Mouse (Mus musculus) neural tube, embryonic 14.5 days (tissue): ENCODE measurements around the gene Wtip. TPM values are rescaled to one million over a fixed set of nuclear protein-coding genes. Genes with fewer than 3 reads are reported as not detected.
"Not testable (repeated sequence)": the region's sequence is repeated elsewhere in the genome, so short reads cannot be mapped to it uniquely, and the experiment has no call there.

ENCODE experiments used
- ATAC-seq: fragments of 200-750 bp; cut with Nextera tagmentation; 2 replicates; pipeline ENCODE4 v1.8.0; 2017; ENCODE audit warnings: low read depth, mild to moderate bottlenecking, moderate TSS enrichment, moderate library complexity
- H3K27ac ChIP-seq: fragments of 300-500 bp; sonication (generic); 2 replicates; pipeline ENCODE4 v1.5.1; 2014; ENCODE audit warnings: low read depth, mild to moderate bottlenecking, control low read depth, low read length, moderate library complexity, mixed read lengths
- H3K27me3 ChIP-seq: fragments of 300-500 bp; sonication (generic); 2 replicates; pipeline ENCODE4 v1.6.1; 2014; ENCODE audit warnings: low read length; ENCODE audit not compliant: control insufficient read depth, insufficient read depth
- H3K36me3 ChIP-seq: fragments of 300-500 bp; sonication (generic); 2 replicates; pipeline ENCODE4 v1.6.1; 2014; ENCODE audit warnings: low read length, mixed read lengths; ENCODE audit not compliant: control insufficient read depth, insufficient read depth
- H3K4me1 ChIP-seq: fragments of 300-500 bp; sonication (generic); 2 replicates; pipeline ENCODE4 v1.6.1; 2014; ENCODE audit warnings: low read length; ENCODE audit not compliant: control insufficient read depth, insufficient read depth
- H3K4me2 ChIP-seq: fragments of 300-500 bp; sonication (generic); 2 replicates; pipeline ENCODE4 v1.6.1; 2014; ENCODE audit warnings: mild to moderate bottlenecking, low read depth, low read length, control low read depth
- H3K4me3 ChIP-seq: fragments of 300-500 bp; sonication (generic); 2 replicates; pipeline ENCODE4 v1.5.1; 2014; ENCODE audit warnings: low read depth, low read length, control low read depth, mixed read lengths
- H3K9ac ChIP-seq: fragments of 300-500 bp; sonication (generic); replicated peaks from 2 replicates; pipeline ENCODE4 v1.6.1; 2014; ENCODE audit warnings: low read depth, mild to moderate bottlenecking, control low read depth, low read length, mixed read lengths
- H3K9me3 ChIP-seq: fragments of 300-500 bp; sonication (generic); 2 replicates; pipeline ENCODE4 v1.6.1; 2016; ENCODE audit warnings: low read length; ENCODE audit not compliant: control insufficient read depth
- WGBS: fragments of 180-500 bp; shearing (Covaris S2); extraction: QIAGEN DNeasy Blood & Tissue Kit; methylation state at CpG from one replicate; pipeline ENCODE4 v1.1.7; 2014; 5-methylcytosine and 5-hydroxymethylcytosine counted together
- polyA plus RNA-seq: library from polyadenylated mRNA; unstranded; fragments of >200 nt; fragmentation: Nextera tagmentation; extraction: Ambion mirVana; gene quantifications from 2 replicates; pipeline ENCODE4 v1.2.1, GENCODE M21; 2014

The Wtip gene
- 2.9 and 4.1 TPM in 2 replicates for polyA plus RNA-seq

DNA sequence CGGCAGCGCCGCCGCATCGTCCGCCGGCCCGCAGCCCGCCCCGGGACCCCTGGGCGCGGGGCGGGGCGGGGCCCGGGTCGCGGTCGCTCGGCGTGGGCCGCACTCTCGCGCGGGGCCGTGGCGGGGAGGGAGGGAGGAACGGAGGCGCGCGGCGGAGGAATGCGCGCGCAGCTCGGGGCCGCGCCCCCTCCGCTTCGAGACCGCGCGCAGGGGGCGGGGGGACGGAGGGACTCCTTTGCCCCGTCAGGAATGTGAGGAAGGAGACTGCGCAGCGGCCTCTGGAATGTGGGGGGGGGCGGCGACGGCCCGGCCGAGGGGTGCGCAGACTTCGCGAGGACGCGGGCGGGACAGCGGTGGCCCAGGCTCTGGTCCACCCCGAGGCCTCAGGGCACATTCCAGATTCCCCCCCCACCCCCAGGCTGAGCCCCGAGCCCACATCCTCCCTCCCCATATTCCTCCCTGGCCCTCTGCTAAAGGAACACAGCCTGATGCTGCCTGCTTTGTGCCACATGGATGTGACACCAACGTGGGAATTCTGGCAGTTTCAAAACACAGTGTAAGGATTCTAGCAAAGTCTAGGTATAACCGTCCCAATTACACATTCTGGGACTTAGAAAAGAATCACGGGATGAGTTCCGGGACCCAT, at the start of gene Wtip:
TSS of gene Wtip (minus strand) at position 152 of the 646 bp plus-strand sequence.
- Histone ChIP-seq H3K36me3 (no peaks in the 10 kb centered on the region), H3K4me1 (peaks cover 3% of the 10 kb centered on the region; the same call in 1 of the 2 replicates), H3K9ac (peak within 1 kb of the TSS; percentile 92), H3K27me3 (no peaks in the 10 kb centered on the region), H3K27ac (peak within 1 kb of the TSS; percentile 64; the same call in 1 of the 2 replicates), H3K4me3 (peak within 1 kb of the TSS; percentile 72), H3K9me3 (no peaks in the 10 kb centered on the region), H3K4me2 (peak within 1 kb of the TSS; percentile 55)
- 2% methylated on average over 27 of the region's 65 CpGs for WGBS
- peak; percentile 85 for ATAC-seq

GRCm38 (mm10) chr7:34176241-34176640, 43.2 kb upstream of the Wtip start:
- H3K36me3 ChIP-seq, H3K4me3 ChIP-seq, H3K27ac ChIP-seq, H3K4me1 ChIP-seq, H3K9me3 ChIP-seq, H3K27me3 ChIP-seq, H3K9ac ChIP-seq, ATAC-seq, H3K4me2 ChIP-seq: not testable (repeated sequence)
- WGBS, result 79% methylated on average over 6 of the region's 6 CpGs

GRCm38 (mm10) chr7:34172251-34172650, 39.2 kb upstream of the Wtip start:
- no peak overlapping the region for H3K4me2 ChIP-seq
- ATAC-seq, result no peak
- H3K27me3 ChIP-seq, result 0 out of 2 replicates have a peak, but pooled peaks cover 2% of the 10 kb centered on the region
- H3K4me1 ChIP-seq, result peaks cover 4% of the 10 kb centered on the region; the same call in 1 of the 2 replicates
- H3K27ac ChIP-seq, result no peak overlapping the region
- no peak overlapping the region for H3K4me3 ChIP-seq
- no peaks in the 10 kb centered on the region for H3K9me3 ChIP-seq
- 68% methylated on average over 1 of the region's 1 CpGs for whole genome bisulfite sequencing
- H3K36me3 ChIP-seq, result no peaks in the 10 kb centered on the region
- H3K9ac ChIP-seq, result no peak overlapping the region

- Histone ChIP-seq H3K4me2 (peak within 1 kb of the TSS; percentile 90), H3K4me3 (peak within 1 kb of the TSS; percentile 92), H3K9ac (peak within 1 kb of the TSS; percentile 81), H3K9me3 (no peaks in the 10 kb centered on the region), H3K27me3 (0 out of 2 replicates have a peak, but pooled peaks cover 2% of the 10 kb centered on the region), H3K36me3 (peaks cover 4% of the 10 kb centered on the region; the same call in 1 of the 2 replicates), H3K27ac (peak within 1 kb of the TSS; percentile 84), H3K4me1 (peaks cover 4% of the 10 kb centered on the region; the same call in 1 of the 2 replicates)
- 79% methylated on average over 3 of the region's 3 CpGs for WGBS
- no peak for ATAC-seq
These were observed 36.4 kb upstream of the Wtip start, which contains the start of gene Uba2 for GRCm38 (mm10) chr7:34169454-34169853. Uba2 (minus strand) TSS chr7:34169599.

DNA sequence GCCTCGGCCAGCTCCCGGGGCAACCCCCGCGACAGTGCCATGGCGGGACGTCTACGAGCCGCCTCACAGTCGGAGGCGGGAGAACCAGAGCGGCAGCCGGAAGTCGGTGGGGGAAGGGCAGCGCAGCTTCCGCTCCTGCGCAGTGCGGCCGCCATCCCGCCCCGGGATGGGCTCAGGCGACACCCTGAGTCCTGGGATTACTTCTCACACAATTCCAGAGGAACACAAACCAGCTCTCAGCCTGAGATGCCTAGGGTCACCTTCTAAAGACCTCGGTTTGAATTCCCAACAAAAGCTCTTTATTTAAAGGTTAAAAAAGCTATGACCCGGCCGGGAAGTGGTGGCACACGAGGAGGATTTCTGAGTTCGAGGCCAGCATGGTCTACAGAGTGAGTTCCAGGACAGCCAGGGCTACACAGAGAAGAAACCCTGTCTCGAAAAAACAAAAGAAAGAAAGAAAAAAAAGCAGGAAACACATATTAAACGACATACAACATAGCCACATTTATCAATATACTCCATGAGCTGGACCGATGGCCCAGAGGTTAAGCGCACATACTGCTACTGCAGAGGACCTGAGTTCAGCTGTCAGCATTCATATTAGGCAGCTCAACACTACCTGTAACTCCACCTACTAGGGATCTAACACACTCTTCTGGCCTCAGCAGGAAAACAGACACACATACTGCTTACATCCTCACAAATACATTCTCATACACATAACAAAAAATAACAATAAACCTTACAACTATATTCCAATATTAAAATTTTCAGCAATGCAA, 35.6 kb upstream of the Wtip start:
- Histone ChIP-seq H3K27me3 (0 out of 2 replicates have a peak, but pooled peaks cover 2% of the 10 kb centered on the region), H3K9me3 (no peaks in the 10 kb centered on the region), H3K9ac (peak overlapping the region; percentile 81), H3K4me2 (peak overlapping the region; percentile 90), H3K27ac (peak overlapping the region; percentile 84), H3K4me3 (peak overlapping the region; percentile 92), H3K4me1 (peaks cover 4% of the 10 kb centered on the region; the same call in 1 of the 2 replicates), H3K36me3 (peaks cover 7% of the 10 kb centered on the region)
- WGBS, result 10% methylated on average over 29 of the region's 30 CpGs
- peak; percentile 97 for ATAC-seq

DNA sequence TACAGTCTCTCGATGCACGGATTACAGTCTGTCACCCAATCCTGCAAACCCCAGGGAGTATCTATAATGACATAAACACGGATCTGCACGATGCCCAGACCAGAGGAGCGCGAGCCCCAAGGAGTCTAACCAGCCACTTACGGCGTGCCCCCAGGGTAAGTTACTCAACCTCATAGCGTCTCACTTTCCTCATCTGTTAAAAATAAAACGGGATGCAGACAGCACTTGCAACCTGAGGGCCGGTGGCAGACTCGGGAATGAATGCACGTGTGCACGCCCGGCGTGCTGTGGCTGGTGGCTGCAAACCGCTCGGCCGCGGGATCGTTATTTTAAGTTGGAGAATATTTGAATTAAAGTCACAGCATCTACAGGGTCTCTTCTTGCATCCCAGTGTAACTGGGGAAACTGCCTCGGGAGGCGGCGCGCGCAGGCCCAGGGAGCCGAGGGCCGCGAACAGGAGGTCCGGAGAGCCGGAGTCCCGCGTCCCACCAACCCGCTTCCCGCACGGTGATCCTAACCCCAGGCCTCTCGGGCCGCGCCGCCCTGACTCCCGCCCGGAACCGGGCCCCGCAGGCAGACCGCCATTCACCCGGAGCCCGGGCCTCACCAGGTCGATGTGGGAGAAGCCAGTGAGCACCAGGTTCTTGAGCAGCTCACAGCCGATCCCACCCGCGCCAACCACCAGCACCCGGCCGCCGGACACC, 34.9 kb upstream of the Wtip start:
- H3K9me3 ChIP-seq, result no peaks in the 10 kb centered on the region
- ATAC-seq, result no peak; the same call in none of the 2 replicates
- H3K36me3 ChIP-seq, result peaks cover 12% of the 10 kb centered on the region
- peak overlapping the region; percentile 90 for H3K4me2 ChIP-seq
- WGBS, result under 1% methylated on average over 54 of the region's 54 CpGs
- peak overlapping the region; percentile 92 for H3K4me3 ChIP-seq
- peak overlapping the region; percentile 84 for H3K27ac ChIP-seq
- peak overlapping the region; percentile 81 for H3K9ac ChIP-seq
- 0 out of 2 replicates have a peak, but pooled peaks cover 2% of the 10 kb centered on the region for H3K27me3 ChIP-seq
- H3K4me1 ChIP-seq, result peaks cover 4% of the 10 kb centered on the region; the same call in 1 of the 2 replicates

GRCm38 (mm10) chr7:34166850-34167249, 33.8 kb upstream of the Wtip start:
- H3K9me3 ChIP-seq, result no peaks in the 10 kb centered on the region
- no peak overlapping the region for H3K4me3 ChIP-seq
- peaks cover 21% of the 10 kb centered on the region for H3K36me3 ChIP-seq
- no peak for ATAC-seq
- H3K4me1 ChIP-seq, result peaks cover 4% of the 10 kb centered on the region; the same call in 1 of the 2 replicates
- no peak overlapping the region for H3K27ac ChIP-seq
- 0 out of 2 replicates have a peak, but pooled peaks cover 2% of the 10 kb centered on the region for H3K27me3 ChIP-seq
- 54% methylated on average over 4 of the region's 4 CpGs for WGBS
- H3K4me2 ChIP-seq, result no peak overlapping the region
- H3K9ac ChIP-seq, result no peak overlapping the region

DNA sequence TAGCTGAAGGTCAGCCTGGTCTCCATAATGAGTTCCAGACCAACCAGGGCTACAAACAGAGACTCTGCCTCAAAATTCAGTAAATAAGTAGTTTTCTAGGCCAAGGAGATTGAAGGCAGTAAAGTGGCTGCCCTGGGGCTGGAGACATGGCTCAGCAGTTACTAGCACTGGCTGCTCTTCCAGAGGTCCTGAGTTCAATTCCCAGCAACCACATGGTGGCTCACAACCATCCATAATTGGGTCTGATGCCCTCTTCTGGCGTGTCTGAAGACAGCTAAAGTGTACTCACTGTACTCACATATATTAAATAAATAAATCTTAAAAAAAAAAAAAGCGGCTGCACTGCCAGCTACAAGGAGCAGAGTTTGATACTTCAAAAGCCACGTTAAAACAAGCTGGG, 32.9 kb upstream of the Wtip start:
- peaks cover 29% of the 10 kb centered on the region for H3K36me3 ChIP-seq
- H3K9ac ChIP-seq, result no peak overlapping the region
- no peak overlapping the region for H3K27ac ChIP-seq
- H3K4me3 ChIP-seq, result no peak overlapping the region
- 84% methylated on average over 3 of the region's 3 CpGs for WGBS
- peaks cover 4% of the 10 kb centered on the region; the same call in 1 of the 2 replicates for H3K4me1 ChIP-seq
- no peak for ATAC-seq
- H3K9me3 ChIP-seq, result no peaks in the 10 kb centered on the region
- H3K4me2 ChIP-seq, result no peak overlapping the region
- 0 out of 2 replicates have a peak, but pooled peaks cover 2% of the 10 kb centered on the region for H3K27me3 ChIP-seq
